Mouse (Mus musculus) CD4-positive, CD25-positive, alpha-beta regulatory T cell, adult 9 weeks (primary cell): ENCODE results near the gene Plcxd1. TPM values are rescaled to one million over a fixed set of nuclear protein-coding genes. Genes with fewer than 3 reads are reported as not detected.

ENCODE experiments used
- polyA plus RNA-seq: library from polyadenylated mRNA; unstranded; fragments of 100-300 nt; shearing (Covaris generic); gene quantifications from one replicate; pipeline ENCODE4 v1.2.1, GENCODE M21; 2017

Plcxd1 gene
- polyA plus RNA-seq: 3.8 TPM

DNA sequence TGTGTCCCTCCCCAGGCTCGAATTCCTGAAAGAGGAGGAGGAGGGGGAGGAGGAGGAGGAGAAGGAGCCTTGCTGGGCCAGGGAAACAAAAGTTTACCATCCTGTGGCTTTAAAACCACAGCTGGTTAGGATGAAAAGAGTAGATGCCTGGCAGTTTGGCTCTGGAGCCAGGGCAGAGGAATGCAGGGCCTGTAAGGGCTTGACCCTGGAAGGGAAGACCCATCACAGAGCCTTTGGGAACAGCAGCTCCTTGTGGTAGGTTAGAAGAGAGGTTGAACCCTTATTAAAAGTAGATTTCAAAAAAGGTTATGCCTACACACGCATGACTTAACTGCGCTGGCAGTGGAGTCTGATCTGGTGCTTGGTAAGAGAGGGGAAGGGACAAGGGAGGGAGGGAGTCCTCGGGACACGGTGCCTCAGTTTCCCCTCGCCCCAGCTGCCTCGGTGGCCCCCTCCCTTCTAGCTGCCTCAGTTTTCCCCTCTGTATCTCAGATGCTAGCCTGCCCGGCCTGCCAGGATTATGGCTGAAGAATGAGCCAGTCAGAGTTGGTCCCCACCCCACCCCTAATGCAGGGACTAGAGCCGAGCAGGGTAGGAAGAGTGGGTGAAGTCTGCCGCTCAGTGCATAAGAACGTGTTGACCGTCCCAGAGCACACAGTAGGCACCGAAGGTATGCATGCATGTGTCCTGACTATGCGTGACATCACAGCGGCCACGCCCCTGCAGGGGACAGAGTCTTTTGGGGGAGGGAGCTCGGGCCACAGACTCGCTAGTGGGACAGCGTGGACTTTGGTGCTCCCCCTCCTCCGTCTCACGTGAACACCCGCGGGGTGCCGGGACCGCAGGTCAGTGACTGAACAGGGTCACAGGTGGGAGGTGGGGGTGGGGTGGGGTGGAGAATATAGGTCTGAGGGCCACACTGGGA, at the start of gene Plcxd1:
Gene Plcxd1, plus strand, starts transcription at position 314 of the 925 bp plus-strand sequence.

DNA sequence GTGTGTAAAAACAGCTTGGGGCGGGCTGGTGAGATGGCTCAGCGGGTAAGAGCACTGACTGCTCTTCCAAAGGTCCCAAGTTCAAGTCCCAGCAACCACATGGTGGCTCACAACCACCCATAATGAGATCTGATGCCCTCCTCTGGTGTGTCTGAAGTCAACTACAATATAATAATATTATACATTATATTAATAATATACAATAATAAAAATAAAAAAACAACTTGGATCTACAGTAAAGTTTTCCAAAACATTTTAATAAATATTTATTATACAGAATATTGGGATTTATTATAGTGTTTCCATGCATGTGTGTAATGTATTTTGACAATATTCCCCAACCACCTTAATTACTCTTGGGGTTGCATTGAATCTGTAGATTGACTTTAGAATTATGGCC, 27.4 kb upstream of the Plcxd1 start, which contains the start of gene Gm17655:
Gene Gm17655, minus strand, starts transcription at position 101 of the 400 bp plus-strand sequence.

DNA sequence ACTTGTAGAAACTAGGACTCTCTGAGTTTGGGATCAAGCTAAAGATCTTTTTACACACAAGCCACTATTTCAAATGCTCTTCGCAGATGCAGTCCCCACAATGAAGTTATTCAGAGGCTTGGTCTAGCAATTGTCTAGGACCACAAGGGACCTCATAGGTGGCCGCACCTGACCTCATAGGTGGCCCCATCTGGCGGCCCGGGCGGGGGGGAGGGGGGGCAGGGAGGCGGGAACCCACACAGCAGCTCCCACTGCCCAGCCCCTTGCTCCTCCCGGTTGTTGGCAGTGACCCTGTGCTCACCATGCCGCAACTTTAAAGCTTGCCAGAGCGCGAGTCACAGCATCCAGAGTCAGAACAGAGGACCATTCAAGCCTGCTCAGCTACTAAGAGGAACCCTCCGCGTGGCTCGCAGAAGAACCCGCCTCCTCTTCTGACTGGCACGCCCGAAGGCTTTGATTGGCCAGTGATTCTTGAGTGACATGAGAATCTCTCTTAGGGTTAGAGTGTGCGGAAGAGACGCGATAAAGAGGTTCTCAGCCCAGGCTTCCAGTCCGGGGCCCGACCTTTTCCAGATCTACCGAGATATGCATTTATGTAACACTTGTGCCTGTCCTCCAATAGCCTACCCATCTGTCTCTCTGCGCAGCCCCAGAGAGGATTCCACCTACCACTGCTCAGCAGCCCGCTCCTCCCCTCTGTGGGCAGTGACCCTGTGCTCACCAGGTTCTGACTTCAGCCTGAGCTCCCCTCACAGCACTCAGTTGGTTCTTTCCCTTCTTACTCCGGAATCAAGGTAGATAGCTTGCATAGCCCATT, 5.5 kb upstream of the Plcxd1 start, which contains the start of gene Gm35315:
Gene Gm35315, minus strand, starts transcription at position 391 of the 817 bp plus-strand sequence.

DNA sequence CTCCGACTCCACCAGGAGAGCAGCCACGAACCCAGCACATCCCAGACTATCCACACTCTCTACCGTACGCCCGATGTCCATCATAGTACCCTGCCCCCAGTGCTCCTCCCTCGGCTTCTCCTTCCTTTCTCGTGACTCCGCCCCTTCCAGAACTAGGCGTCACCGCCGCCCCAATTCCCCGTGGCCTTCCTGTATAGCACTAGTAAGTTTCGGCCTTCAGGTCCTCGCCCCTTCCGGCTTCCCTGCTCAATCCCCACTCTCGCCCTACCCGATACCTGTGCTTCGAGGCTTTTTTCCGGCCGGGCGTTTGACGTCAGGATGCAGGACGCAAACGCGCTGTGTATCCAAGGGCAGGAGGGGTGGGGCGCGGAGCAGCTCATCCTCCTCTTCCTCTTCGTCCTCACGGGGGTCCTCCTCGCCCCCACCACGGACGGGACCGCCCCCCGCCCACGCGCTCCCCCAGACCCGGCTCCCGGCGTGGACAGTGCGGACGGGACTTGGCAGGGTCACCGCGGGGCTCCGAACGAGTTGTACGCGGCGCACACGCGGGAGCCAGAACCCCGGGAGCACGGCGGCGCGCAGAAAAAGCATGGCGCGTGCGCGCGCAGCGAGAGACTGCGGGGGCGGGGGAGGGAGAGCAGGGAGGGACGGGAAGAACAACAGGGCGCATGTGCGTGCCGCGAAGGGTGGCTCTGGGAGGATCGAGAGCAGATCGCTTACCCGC, 8.0 kb downstream of the Plcxd1 start, which contains the start of gene Gtpbp6:
Gene Gtpbp6, minus strand, starts transcription at position 617 of the 724 bp plus-strand sequence.

DNA sequence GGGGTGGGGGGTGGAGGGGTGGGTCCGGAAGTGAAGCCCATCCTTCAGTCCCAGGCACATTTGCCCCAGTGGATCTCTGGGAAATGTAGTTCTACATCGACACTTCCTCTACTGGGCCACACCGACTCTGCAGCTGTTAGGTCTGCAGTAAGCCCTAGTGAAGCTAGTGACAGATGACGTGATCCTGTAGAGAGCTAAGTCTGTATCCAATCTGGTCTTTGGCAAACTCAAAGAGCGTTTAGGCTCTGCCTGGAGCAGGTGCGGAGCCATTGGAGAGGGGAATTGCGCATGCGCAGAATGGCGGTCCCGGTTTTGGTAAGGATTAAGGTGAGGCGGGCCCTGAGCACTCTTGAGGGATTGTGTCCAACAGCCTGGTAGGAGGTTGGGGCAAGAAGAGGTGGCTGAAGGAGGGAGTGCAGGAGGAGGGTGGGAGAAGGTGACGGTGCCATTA, 10.2 kb downstream of the Plcxd1 start, which contains the start of gene Zfp605:
Gene Zfp605, plus strand, starts transcription at position 102 of the 451 bp plus-strand sequence.

DNA sequence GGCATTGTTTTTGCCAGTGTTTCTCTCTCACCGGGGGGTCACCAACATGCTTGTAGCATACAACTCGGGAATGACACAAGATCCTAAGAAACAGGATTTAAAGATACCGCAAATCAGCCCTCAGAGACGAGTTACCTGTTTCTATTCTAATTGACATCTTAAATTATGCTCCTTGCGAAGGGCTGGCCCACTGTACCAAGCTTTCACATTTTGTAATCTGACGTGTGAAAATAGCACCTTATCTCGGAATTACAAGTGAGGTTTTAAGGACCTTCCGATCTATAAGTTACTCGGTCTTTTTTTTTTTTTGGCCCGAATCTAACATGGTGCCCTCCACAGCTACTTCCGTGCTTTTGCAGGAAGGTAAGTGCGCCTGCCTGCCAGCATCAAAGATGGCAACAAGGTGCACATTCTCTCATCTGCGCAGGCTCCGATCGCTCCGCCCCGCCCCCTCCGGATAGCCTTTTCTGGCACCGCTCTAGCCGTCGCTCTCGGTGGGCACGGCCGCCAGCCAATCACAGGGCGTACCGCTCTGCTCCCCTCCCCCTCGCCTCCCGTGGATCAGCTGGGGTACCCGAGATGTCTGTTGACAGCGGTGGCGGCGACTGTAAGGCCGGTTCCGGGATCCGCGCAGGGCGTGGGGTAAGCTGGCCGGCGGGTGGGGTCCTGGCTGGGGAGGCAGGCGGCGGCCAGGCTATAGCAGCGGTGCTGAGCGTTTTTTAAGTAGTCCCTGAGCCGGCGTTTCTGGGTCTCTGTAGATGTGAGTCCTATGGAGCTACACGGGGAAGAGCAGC, 35.7 kb downstream of the Plcxd1 start, which contains the start of gene Chfr:
Gene Chfr, plus strand, starts transcription at position 550 of the 794 bp plus-strand sequence.

Other genes with a start within 250 kb of the Plcxd1 start
- gene Gm15446, start 176.6 kb upstream of the Plcxd1 start, polyA plus RNA-seq: 28.3 TPM
- 35.3 TPM for gene Zfp932, start 103.4 kb upstream of the Plcxd1 start, polyA plus RNA-seq
- 15.3 TPM for gene Gm17655, start 27.5 kb upstream of the Plcxd1 start, polyA plus RNA-seq
- gene Gm35315, start 5.5 kb upstream of the Plcxd1 start, polyA plus RNA-seq: 3.8 TPM
- 37.1 TPM for gene Gtpbp6, start 8.2 kb downstream of the Plcxd1 start, polyA plus RNA-seq
- 5.8 TPM for gene Zfp605, start 10.1 kb downstream of the Plcxd1 start, polyA plus RNA-seq
- gene Chfr, start 35.9 kb downstream of the Plcxd1 start, polyA plus RNA-seq: 98.6 TPM
- gene Golga3, start 76.7 kb downstream of the Plcxd1 start, polyA plus RNA-seq: 47.0 TPM
- gene Ankle2, start 131.0 kb downstream of the Plcxd1 start, polyA plus RNA-seq: 7.0 TPM
- gene Pgam5, start 169.9 kb downstream of the Plcxd1 start, polyA plus RNA-seq: 15.2 TPM
- gene Pxmp2, start 186.2 kb downstream of the Plcxd1 start, polyA plus RNA-seq: 3.2 TPM
- gene Pole, start 186.3 kb downstream of the Plcxd1 start, polyA plus RNA-seq: 8.8 TPM
- gene P2rx2, start 243.2 kb downstream of the Plcxd1 start, polyA plus RNA-seq: not detected
- not detected for gene Lrcol1, start 244.8 kb downstream of the Plcxd1 start, polyA plus RNA-seq